Mouse (Mus musculus) ES-E14 (cell line): ENCODE data around the gene Spred2. TPM values are rescaled to one million over a fixed set of nuclear protein-coding genes. Genes with fewer than 3 reads are reported as not detected.

ENCODE experiments used
- DNase-seq: peaks from one replicate; pipeline ENCODE4 v3.0.0-alpha.2; 2013; ENCODE audit warnings: low read depth, low spot score
- H3K27ac ChIP-seq: 2 replicates; pipeline ENCODE4 v1.5.1; 2012; ENCODE audit warnings: low read depth, mild to moderate bottlenecking, low read length, moderate library complexity, mixed read lengths; ENCODE audit not compliant: poor library complexity, insufficient read depth, severe bottlenecking
- H3K36me3 ChIP-seq: 2 replicates; pipeline ENCODE4 v1.6.1; 2012; ENCODE audit warnings: mild to moderate bottlenecking, low read length, moderate library complexity, mixed read lengths; ENCODE audit not compliant: control insufficient read depth, poor library complexity, insufficient read depth, severe bottlenecking
- H3K4me1 ChIP-seq, 2 experiments: fragments of 150-350 bp in 1 of 2; sonication (generic) in 1 of 2; 2 replicates each; pipeline ENCODE4 v1.6.1; 2012; ENCODE audit warnings: low read length in 2 of 2, mild to moderate bottlenecking in 1 of 2, mixed read lengths in 1 of 2; ENCODE audit not compliant: control insufficient read depth in 2 of 2, insufficient read depth in 2 of 2, poor library complexity in 1 of 2
- H3K4me3 ChIP-seq, 2 experiments: fragments of 150-350 bp in 1 of 2; sonication (generic) in 1 of 2; 2 replicates each; pipeline ENCODE4 v1.5.1; 2012; ENCODE audit warnings: low read length in 2 of 2, low read depth in 1 of 2, mild to moderate bottlenecking in 1 of 2, mixed read lengths in 1 of 2; ENCODE audit not compliant: insufficient read depth in 1 of 2, poor library complexity in 1 of 2, severe bottlenecking in 1 of 2
- H3K9ac ChIP-seq: 2 replicates; pipeline ENCODE4 v1.6.1; 2012; ENCODE audit warnings: low read depth, mild to moderate bottlenecking, low read length, mixed read lengths; ENCODE audit not compliant: poor library complexity, insufficient read depth, severe bottlenecking
- H3K9me3 ChIP-seq: fragments of 150-350 bp; sonication (generic); 2 replicates; pipeline ENCODE4 v1.6.1; 2012; ENCODE audit warnings: low read depth, mild to moderate bottlenecking, low read length; ENCODE audit not compliant: control insufficient read depth, insufficient read depth
- CHD2 ChIP-seq: IDR thresholded peaks from 2 replicates; pipeline ENCODE4 v1.6.1; 2014; ENCODE audit warnings: mild to moderate bottlenecking, low read depth, low read length, inconsistent platforms
- HCFC1 ChIP-seq: IDR thresholded peaks from 2 replicates; pipeline ENCODE4 v1.6.1; 2012; ENCODE audit warnings: low read length, inconsistent platforms, borderline replicate concordance; ENCODE audit not compliant: insufficient read depth
- MAFK ChIP-seq: IDR thresholded peaks from 2 replicates; pipeline ENCODE4 v1.6.1; 2014; ENCODE audit warnings: mild to moderate bottlenecking, low read depth, low read length, inconsistent platforms; ENCODE audit not compliant: insufficient read depth
- ZC3H11A ChIP-seq: IDR thresholded peaks from 2 replicates; pipeline ENCODE4 v1.6.1; 2012; ENCODE audit warnings: low read depth, mild to moderate bottlenecking, inconsistent platforms, low read length, borderline replicate concordance
- ZNF384 ChIP-seq: IDR thresholded peaks from 2 replicates; pipeline ENCODE4 v1.6.1; 2012; ENCODE audit warnings: low read depth, low read length, inconsistent platforms
- in situ Hi-C, 2 experiments: fragments of 600-800 bp; cut with MboI; formaldehyde crosslinking; loops; one replicate each; pipeline ENCODE4 v1.15.1; 2025; ENCODE audit warnings: low sequenced_read_pairs in 2 of 2, inconsistent platforms in 1 of 2; ENCODE audit not compliant: unreplicated experiment in 2 of 2
- total RNA-seq: library from RNA; depleted of rRNA; stranded (reverse); fragments of 300-350 nt; gene quantifications from 2 replicates; pipeline ENCODE4 v1.2.3, GENCODE M21; 2012

The Spred2 gene
- total RNA-seq, 1 experiment = 19.4 TPM

DNA sequence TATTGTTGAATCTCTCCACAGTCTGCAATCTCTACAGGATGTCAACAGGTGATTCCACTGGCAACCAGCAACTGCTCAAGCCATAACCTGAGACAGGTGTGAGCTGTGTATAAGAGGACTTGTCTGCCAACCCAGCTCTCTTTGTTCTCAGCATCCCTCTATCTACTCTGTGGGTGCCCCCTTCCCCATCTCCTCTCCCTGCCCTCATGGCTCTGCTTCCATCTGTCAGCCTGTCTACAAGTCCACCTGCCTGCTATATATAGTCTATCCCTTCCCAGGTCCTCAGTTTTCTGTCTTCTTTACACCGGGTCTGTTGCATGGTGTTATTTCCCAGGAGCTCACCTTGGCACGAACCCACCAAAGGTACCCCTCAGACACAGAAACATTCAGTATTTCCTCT, 140.8 kb downstream of the Spred2 start:
- TF ChIP-seq MAFK (no peak), ZNF384 (no peak), CHD2 (no peak), ZC3H11A (no peak), HCFC1 (no peak)
- Histone ChIP-seq H3K27ac (peak overlapping the region; percentile 45; the same call in 1 of the 2 replicates), H3K4me3 (no peak overlapping the region), H3K4me1 (peaks cover 13 to 16% of the 10 kb centered on the region in 2 experiments), H3K9me3 (no peaks in the 10 kb centered on the region), H3K9ac (no peak overlapping the region), H3K36me3 (peaks cover 14% of the 10 kb centered on the region)
- in situ Hi-C loops = loop anchor here in 1 of 2 experiments (10.0 kb wide), 1 partner anchor 230 kb away; no protein-coding TSS in a partner anchor
- DNase-seq = no peak

DNA sequence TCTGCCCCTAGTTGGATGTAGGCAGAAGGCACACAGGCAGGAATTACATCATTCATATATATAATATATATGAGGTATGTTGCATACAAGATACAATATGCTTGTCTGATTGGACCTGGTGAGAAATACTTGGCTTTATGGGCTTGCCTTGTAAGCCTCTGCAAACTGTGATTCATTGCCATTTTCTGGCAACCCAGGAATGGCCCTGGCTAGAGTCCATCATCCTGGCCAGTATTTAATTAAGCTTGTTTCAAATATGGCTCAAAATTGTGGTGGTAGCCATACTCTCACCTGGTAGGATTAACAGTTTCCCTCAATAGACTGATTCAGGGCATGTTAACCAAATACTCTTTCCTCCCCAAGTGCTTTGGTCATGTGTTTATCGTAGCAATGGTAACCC, 141.9 kb downstream of the Spred2 start:
- no peak for DNase-seq
- no peak overlapping the region for H3K27ac ChIP-seq
- no peaks in the 10 kb centered on the region for H3K9me3 ChIP-seq
- H3K9ac ChIP-seq = no peak overlapping the region
- no peak overlapping the region for H3K4me3 ChIP-seq
- peaks cover 13 to 16% of the 10 kb centered on the region in 2 experiments for H3K4me1 ChIP-seq
- TF ChIP-seq MAFK (no peak), CHD2 (no peak)
- H3K36me3 ChIP-seq = peaks cover 14% of the 10 kb centered on the region
- in situ Hi-C loops = loop anchor here in 1 of 2 experiments (10.0 kb wide), 1 partner anchor 231 kb away; no protein-coding TSS in a partner anchor

- no peaks in the 10 kb centered on the region for H3K9me3 ChIP-seq
- no peak for DNase-seq
- H3K27ac ChIP-seq = no peak overlapping the region
- no peak overlapping the region for H3K4me3 ChIP-seq
- TF ChIP-seq HCFC1 (no peak), ZNF384 (0 out of 2 replicates have a peak, but pooled peaks have one; percentile 18)
- no peak overlapping the region for H3K9ac ChIP-seq
- peaks cover 9 to 16% of the 10 kb centered on the region in 2 experiments for H3K4me1 ChIP-seq
- peaks cover 18% of the 10 kb centered on the region for H3K36me3 ChIP-seq
- in situ Hi-C loops = loop anchor here in 1 of 2 experiments (10.0 kb wide), 1 partner anchor 233 kb away; no protein-coding TSS in a partner anchor
Observed at GRCm38 (mm10) chr11:20067521-20067920, 143.3 kb downstream of the Spred2 start.

- H3K36me3 ChIP-seq = peaks cover 22% of the 10 kb centered on the region
- in situ Hi-C loops = loop anchor here in 1 of 2 experiments (10.0 kb wide), 1 partner anchor 234 kb away; no protein-coding TSS in a partner anchor
Observed at GRCm38 (mm10) chr11:20068346-20069004, 144.3 kb downstream of the Spred2 start.

DNA sequence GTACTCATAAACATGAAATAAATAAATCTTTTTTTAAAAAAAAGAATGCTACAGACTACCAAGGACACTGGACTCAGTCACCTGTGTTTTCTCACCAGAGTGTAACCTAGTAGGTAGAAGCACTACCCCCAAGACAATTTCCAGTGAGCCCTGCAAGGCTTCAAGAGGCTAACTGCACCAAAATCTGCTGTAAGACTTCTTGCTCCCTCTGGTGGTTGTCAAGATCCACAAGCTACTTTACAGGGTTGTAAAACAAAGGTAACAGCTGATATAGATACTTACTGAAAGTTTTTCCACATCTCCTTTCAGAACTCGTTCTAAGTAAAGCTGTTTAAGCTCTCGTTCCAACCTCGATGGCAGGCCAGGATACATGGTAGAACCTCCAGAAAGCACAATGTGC, 148.0 kb downstream of the Spred2 start:
- no peaks in the 10 kb centered on the region for H3K9me3 ChIP-seq
- in situ Hi-C loops = no loop called here
- no peaks in the 10 kb centered on the region; a peak in 1 of 4 replicates for H3K4me1 ChIP-seq
- peaks cover 29% of the 10 kb centered on the region for H3K36me3 ChIP-seq
- TF ChIP-seq ZC3H11A (peak; percentile 24; the same call in 1 of the 2 replicates), ZNF384 (no peak), MAFK (no peak)
- DNase-seq = no peak
- no peak overlapping the region for H3K4me3 ChIP-seq
- H3K27ac ChIP-seq = no peak overlapping the region
- H3K9ac ChIP-seq = no peak overlapping the region

More at GRCm38 (mm10) chr11:20068346-20069004, 144.3 kb downstream of the Spred2 start:
- H3K9me3 ChIP-seq = no peaks in the 10 kb centered on the region
- no peak overlapping the region for H3K4me3 ChIP-seq
- no peak for TF ChIP-seq HCFC1
- no peak for TF ChIP-seq MAFK
- TF ChIP-seq ZC3H11A = no peak
- no peak for TF ChIP-seq CHD2
- TF ChIP-seq ZNF384 = no peak
- DNase-seq = no peak
- H3K4me1 ChIP-seq = peaks cover 7 to 15% of the 10 kb centered on the region in 2 experiments
- H3K27ac ChIP-seq = no peak overlapping the region
- no peak overlapping the region for H3K9ac ChIP-seq
